Mouse (Mus musculus) intestine, embryonic 16.5 days (tissue): Measurements from ENCODE around the gene Slc25a31. TPM values are rescaled to one million over a fixed set of nuclear protein-coding genes. Genes with fewer than 3 reads are reported as not detected.

Experiments
- ATAC-seq: fragments of 200-750 bp; cut with Nextera tagmentation; 2 replicates; pipeline ENCODE4 v1.8.0; 2017; ENCODE audit warnings: moderate TSS enrichment, moderate library complexity
- H3K27ac ChIP-seq: fragments of 300-500 bp; sonication (generic); 2 replicates; pipeline ENCODE4 v1.5.1; 2014; ENCODE audit warnings: mild to moderate bottlenecking, low read length
- H3K27me3 ChIP-seq: fragments of 300-500 bp; sonication (generic); replicated peaks from 2 replicates; pipeline ENCODE4 v1.6.1; 2014; ENCODE audit warnings: low read length, control low read depth, mixed read lengths; ENCODE audit not compliant: control insufficient read depth, insufficient read depth
- H3K36me3 ChIP-seq: fragments of 300-500 bp; sonication (generic); 2 replicates; pipeline ENCODE4 v1.6.1; 2014; ENCODE audit warnings: low read length, control low read depth; ENCODE audit not compliant: control insufficient read depth, insufficient read depth
- H3K4me1 ChIP-seq: fragments of 300-500 bp; sonication (generic); 2 replicates; pipeline ENCODE4 v1.6.1; 2014; ENCODE audit warnings: low read length, control low read depth, mixed read lengths; ENCODE audit not compliant: control insufficient read depth, insufficient read depth
- H3K4me2 ChIP-seq: fragments of 300-500 bp; sonication (generic); 2 replicates; pipeline ENCODE4 v1.6.1; 2014; ENCODE audit warnings: low read depth, low read length, control low read depth
- H3K4me3 ChIP-seq: fragments of 300-500 bp; sonication (generic); 2 replicates; pipeline ENCODE4 v1.5.1; 2014; ENCODE audit warnings: mild to moderate bottlenecking, low read length
- H3K9ac ChIP-seq: fragments of 300-500 bp; sonication (generic); 2 replicates; pipeline ENCODE4 v1.6.1; 2014; ENCODE audit warnings: low read depth, low read length
- H3K9me3 ChIP-seq: fragments of 300-500 bp; sonication (generic); 2 replicates; pipeline ENCODE4 v1.6.1; 2016; ENCODE audit warnings: low read length, control low read depth; ENCODE audit not compliant: control insufficient read depth
- WGBS: fragments of 180-500 bp; shearing (Covaris S2); extraction: QIAGEN DNeasy Blood & Tissue Kit; methylation state at CpG from one replicate; pipeline ENCODE4 v1.1.7; 2014; 5-methylcytosine and 5-hydroxymethylcytosine counted together
- polyA plus RNA-seq: library from polyadenylated mRNA; unstranded; fragments of >200 nt; fragmentation: Nextera tagmentation; extraction: Ambion mirVana; gene quantifications from 2 replicates; pipeline ENCODE4 v1.2.1, GENCODE M21; 2015

The Slc25a31 gene
- polyA plus RNA-seq, 1 experiment from 2014 or later: 0.16 TPM

GRCm38 (mm10) chr3:40760746-40761145 is 52.1 kb downstream of the Slc25a31 start:
- Histone ChIP-seq H3K9ac (no peak overlapping the region), H3K4me1 (no peaks in the 10 kb centered on the region), H3K4me2 (no peak overlapping the region), H3K9me3 (no peaks in the 10 kb centered on the region), H3K36me3 (no peaks in the 10 kb centered on the region), H3K4me3 (no peak overlapping the region), H3K27ac (no peak overlapping the region), H3K27me3 (no peaks in the 10 kb centered on the region)
- no peak for ATAC-seq
- WGBS: 78% methylated on average over 3 of the region's 3 CpGs

GRCm38 (mm10) chr3:40761312-40761711 is 52.7 kb downstream of the Slc25a31 start:
- Histone ChIP-seq H3K4me3 (no peak overlapping the region), H3K4me1 (no peaks in the 10 kb centered on the region), H3K9ac (no peak overlapping the region), H3K27ac (no peak overlapping the region), H3K27me3 (no peaks in the 10 kb centered on the region), H3K4me2 (no peak overlapping the region), H3K36me3 (no peaks in the 10 kb centered on the region), H3K9me3 (no peaks in the 10 kb centered on the region)
- WGBS: 89% methylated on average over 2 of the region's 2 CpGs
- no peak for ATAC-seq

Other genes starting within 250 kb of the Slc25a31 start
- 1.9 TPM in 2 replicates for gene Intu, start 177.6 kb upstream of the Slc25a31 start, polyA plus RNA-seq
- 12.6 and 12.8 TPM in 2 replicates for gene Hspa4l, start 35.6 kb downstream of the Slc25a31 start, polyA plus RNA-seq
- 27.9 and 31.7 TPM in 2 replicates for gene Plk4, start 91.2 kb downstream of the Slc25a31 start, polyA plus RNA-seq
- 5.8 and 6.0 TPM in 2 replicates for gene Mfsd8, start 138.0 kb downstream of the Slc25a31 start, polyA plus RNA-seq
- 12.6 and 15.8 TPM in 2 replicates for gene Abhd18, start 138.1 kb downstream of the Slc25a31 start, polyA plus RNA-seq
- 0.12 and 0.16 TPM in 2 replicates for gene 1700034I23Rik, start 193.7 kb downstream of the Slc25a31 start, polyA plus RNA-seq
- 13.1 and 14.4 TPM in 2 replicates for gene Larp1b, start 241.0 kb downstream of the Slc25a31 start, polyA plus RNA-seq